Mouse (Mus musculus): ENCODE data around the gene Bend6. TPM values are rescaled to one million over a fixed set of nuclear protein-coding genes. Genes with fewer than 3 reads are reported as not detected.

Bend6 gene
- polyA plus RNA-seq, 1 experiment from 2014 or later, result 0.40 TPM

DNA sequence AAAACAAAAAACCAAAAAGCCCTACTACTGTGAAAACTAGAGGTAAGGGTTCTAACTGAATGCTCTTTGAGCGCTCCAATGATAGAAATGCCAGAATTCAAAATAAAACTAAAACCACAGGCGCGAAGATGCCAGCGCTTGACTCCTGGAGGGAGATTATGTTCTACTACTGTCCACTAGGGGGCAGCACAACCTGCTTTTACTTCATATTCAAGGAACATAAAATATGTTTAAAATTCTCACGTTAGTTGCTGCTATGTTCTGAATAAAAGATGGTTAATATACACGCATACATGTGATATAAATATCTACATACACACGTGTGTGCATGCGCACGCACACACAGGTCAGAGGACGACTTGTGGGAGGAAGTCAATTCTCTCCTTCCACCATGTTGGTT, 14.8 kb downstream of the Bend6 start:
- H3K4me2 ChIP-seq (replicated peaks; ENCODE audit: low read depth, low read length), result no peak overlapping the region
- no peaks in the 10 kb centered on the region; the same call in 1 of the 2 replicates for H3K4me1 ChIP-seq (ENCODE audit: insufficient read depth, low read length)
- no peak overlapping the region for H3K27ac ChIP-seq (ENCODE audit: low read length)
- no peak for ATAC-seq (ENCODE audit: low FRiP score, low TSS enrichment)
- no peaks in the 10 kb centered on the region for H3K9me3 ChIP-seq (ENCODE audit: low read length)
- no peak overlapping the region for H3K9ac ChIP-seq (replicated peaks; ENCODE audit: low read length)
- H3K4me3 ChIP-seq (ENCODE audit: low read length), result no peak overlapping the region
- no peaks in the 10 kb centered on the region for H3K27me3 ChIP-seq (ENCODE audit: insufficient read depth, low read length)
- 69% methylated on average over 10 of the region's 10 CpGs for WGBS
- no peaks in the 10 kb centered on the region for H3K36me3 ChIP-seq (ENCODE audit: insufficient read depth, low read length)

DNA sequence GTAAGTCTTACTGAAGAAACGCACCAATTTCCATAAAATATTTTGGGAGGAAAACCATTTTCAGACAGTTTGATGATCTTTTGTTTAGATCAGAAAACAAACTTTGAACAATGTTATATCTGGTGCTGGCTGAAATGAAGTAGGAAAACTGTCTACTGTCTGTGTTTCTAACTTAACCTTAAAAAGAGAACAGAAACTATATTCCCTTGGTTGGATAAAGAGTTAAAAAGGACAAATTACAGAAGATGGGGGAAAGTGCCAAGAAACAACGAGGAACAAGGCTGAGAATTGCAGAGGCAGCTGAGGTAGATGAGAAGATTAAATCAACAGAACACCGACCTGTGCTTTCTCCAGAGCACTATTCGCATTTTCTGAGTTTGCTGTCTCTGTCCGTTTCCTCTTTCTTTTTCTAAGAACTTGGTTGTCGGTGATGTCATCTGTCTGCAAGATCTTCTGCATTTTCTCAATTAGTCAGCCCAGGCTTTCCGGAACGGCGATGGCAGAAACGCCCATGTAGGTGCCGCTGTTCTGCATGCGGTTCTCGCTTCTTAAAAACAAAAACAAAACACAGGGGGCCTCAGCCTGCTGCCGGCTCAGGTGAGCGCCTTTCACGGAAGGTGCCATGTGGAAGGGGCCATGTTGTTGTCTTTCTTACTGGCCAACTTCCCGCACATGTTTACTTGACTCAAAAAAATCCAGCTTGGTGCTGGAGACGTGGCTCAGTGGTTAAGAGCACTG, 24.3 kb downstream of the Bend6 start:
- H3K4me2 ChIP-seq (replicated peaks; ENCODE audit: low read depth, low read length), result peak overlapping the region; percentile 48
- H3K36me3 ChIP-seq (ENCODE audit: insufficient read depth, low read length), result no peaks in the 10 kb centered on the region
- H3K27me3 ChIP-seq (ENCODE audit: insufficient read depth, low read length), result no peaks in the 10 kb centered on the region
- no peak for ATAC-seq (ENCODE audit: low FRiP score, low TSS enrichment)
- H3K27ac ChIP-seq (ENCODE audit: low read length), result no peak overlapping the region
- H3K9me3 ChIP-seq (ENCODE audit: low read length), result no peaks in the 10 kb centered on the region
- 22% methylated on average over 18 of the region's 18 CpGs for WGBS
- H3K4me1 ChIP-seq (ENCODE audit: insufficient read depth, low read length), result no peaks in the 10 kb centered on the region
- H3K4me3 ChIP-seq (ENCODE audit: low read length), result peak overlapping the region; percentile 27
- H3K9ac ChIP-seq (replicated peaks; ENCODE audit: low read length), result peak overlapping the region; percentile 15; the same call in 1 of the 2 replicates

DNA sequence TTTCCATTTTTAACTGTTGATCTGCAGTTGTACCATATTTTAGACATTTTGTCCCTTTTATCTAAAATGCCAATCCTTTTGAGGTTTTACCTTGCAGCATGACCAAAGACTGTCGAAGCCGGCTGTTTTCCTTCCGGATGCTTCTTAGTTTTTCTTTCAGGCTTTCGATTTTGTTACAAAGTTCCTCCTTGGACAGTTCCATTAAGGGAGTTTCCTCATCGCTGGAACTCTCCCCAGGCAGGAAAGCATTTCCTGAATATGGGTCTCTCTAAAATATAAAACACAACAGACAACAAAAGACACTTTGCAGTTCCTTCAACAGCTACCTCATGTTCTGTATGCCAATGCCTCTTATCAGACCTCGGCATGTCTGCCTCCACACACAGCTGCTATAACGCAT, 29.4 kb downstream of the Bend6 start:
- no peak for ATAC-seq (ENCODE audit: low FRiP score, low TSS enrichment)
- Histone ChIP-seq H3K4me2 (replicated peaks; ENCODE audit: low read depth, low read length) (no peak overlapping the region), H3K4me1 (ENCODE audit: insufficient read depth, low read length) (no peaks in the 10 kb centered on the region), H3K27me3 (ENCODE audit: insufficient read depth, low read length) (no peaks in the 10 kb centered on the region), H3K36me3 (ENCODE audit: insufficient read depth, low read length) (no peaks in the 10 kb centered on the region), H3K9ac (replicated peaks; ENCODE audit: low read length) (no peak overlapping the region), H3K27ac (ENCODE audit: low read length) (no peak overlapping the region), H3K9me3 (ENCODE audit: low read length) (no peaks in the 10 kb centered on the region), H3K4me3 (ENCODE audit: low read length) (no peak overlapping the region)
- WGBS, result 82% methylated on average over 7 of the region's 7 CpGs

DNA sequence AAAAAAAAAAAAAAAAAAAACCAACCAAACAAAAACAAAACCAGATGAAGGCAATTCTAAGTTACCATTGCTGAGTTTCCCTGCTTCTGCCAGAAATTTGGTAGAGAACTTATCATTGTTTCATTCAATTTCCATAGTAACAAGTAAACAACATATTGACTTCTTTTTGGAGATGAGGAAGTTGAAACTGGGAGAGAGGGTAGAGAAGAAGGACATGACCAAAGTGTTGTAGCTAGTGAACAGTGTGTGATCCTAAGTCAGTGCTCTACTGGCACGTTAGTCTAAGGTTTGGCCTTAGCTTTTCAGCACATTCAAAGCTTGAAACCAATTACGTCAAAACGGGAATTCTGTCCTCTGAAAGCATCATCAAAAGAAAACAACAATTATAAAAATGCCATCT, 31.2 kb downstream of the Bend6 start:
- no peak overlapping the region for H3K4me3 ChIP-seq (ENCODE audit: low read length)
- H3K27me3 ChIP-seq (ENCODE audit: insufficient read depth, low read length), result no peaks in the 10 kb centered on the region
- ATAC-seq (ENCODE audit: low FRiP score, low TSS enrichment), result no peak
- H3K36me3 ChIP-seq (ENCODE audit: insufficient read depth, low read length), result no peaks in the 10 kb centered on the region
- no peak overlapping the region for H3K27ac ChIP-seq (ENCODE audit: low read length)
- no peaks in the 10 kb centered on the region; the same call in 1 of the 2 replicates for H3K9me3 ChIP-seq (ENCODE audit: low read length)
- H3K4me2 ChIP-seq (replicated peaks; ENCODE audit: low read depth, low read length), result no peak overlapping the region
- H3K9ac ChIP-seq (replicated peaks; ENCODE audit: low read length), result no peak overlapping the region
- H3K4me1 ChIP-seq (ENCODE audit: insufficient read depth, low read length), result no peaks in the 10 kb centered on the region
- WGBS, result 85% methylated on average over 3 of the region's 3 CpGs

DNA sequence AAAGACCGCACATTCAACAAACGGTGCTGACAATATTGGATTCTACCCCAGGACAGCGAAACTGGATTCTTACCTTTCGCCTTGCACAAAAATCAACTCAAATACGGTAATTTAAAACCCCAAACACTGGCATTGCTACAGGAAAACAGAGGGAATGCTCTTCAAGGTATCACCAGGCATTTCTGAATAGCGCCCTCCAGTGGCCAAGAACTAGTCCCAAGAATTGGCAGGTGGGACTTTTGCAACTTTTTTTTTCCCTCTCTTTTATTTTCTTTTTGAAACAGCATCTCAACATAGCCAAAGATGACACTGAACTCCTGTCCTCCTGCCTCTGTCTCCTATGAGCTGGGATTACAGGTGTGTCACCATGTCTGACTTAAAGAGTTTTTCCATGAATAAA, 31.9 kb downstream of the Bend6 start:
- H3K27me3 ChIP-seq (ENCODE audit: insufficient read depth, low read length), result no peaks in the 10 kb centered on the region
- no peaks in the 10 kb centered on the region for H3K4me1 ChIP-seq (ENCODE audit: insufficient read depth, low read length)
- WGBS, result 53% methylated on average over 6 of the region's 6 CpGs
- no peak overlapping the region for H3K27ac ChIP-seq (ENCODE audit: low read length)
- no peaks in the 10 kb centered on the region; the same call in 1 of the 2 replicates for H3K9me3 ChIP-seq (ENCODE audit: low read length)
- H3K9ac ChIP-seq (replicated peaks; ENCODE audit: low read length), result no peak overlapping the region
- H3K4me2 ChIP-seq (replicated peaks; ENCODE audit: low read depth, low read length), result no peak overlapping the region
- no peak overlapping the region for H3K4me3 ChIP-seq (ENCODE audit: low read length)
- ATAC-seq (ENCODE audit: low FRiP score, low TSS enrichment), result no peak
- H3K36me3 ChIP-seq (ENCODE audit: insufficient read depth, low read length), result no peaks in the 10 kb centered on the region

DNA sequence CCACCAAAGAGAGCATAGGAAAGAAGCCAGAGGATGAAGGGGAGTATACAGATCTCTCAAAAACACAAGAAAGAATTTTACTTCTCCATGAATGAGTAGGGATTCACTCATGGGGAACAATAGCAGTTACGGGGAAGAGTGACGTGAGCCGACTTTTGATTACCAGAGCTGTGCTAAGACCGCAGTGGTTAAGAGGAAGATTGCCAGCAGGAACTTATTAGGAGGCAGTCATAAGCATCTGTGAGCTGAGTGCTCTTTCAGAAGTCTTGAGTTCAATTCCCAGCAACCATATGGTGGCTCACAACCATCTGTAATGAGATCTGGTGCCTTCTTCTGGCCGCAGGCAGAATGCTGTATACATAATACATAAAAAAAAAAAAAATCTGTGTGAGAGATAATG, 34.1 kb downstream of the Bend6 start:
- Histone ChIP-seq H3K27me3 (ENCODE audit: insufficient read depth, low read length) (no peaks in the 10 kb centered on the region), H3K27ac (ENCODE audit: low read length) (no peak overlapping the region), H3K4me1 (ENCODE audit: insufficient read depth, low read length) (no peaks in the 10 kb centered on the region), H3K36me3 (ENCODE audit: insufficient read depth, low read length) (no peaks in the 10 kb centered on the region), H3K4me3 (ENCODE audit: low read length) (no peak overlapping the region), H3K4me2 (replicated peaks; ENCODE audit: low read depth, low read length) (no peak overlapping the region), H3K9ac (replicated peaks; ENCODE audit: low read length) (no peak overlapping the region), H3K9me3 (ENCODE audit: low read length) (no peaks in the 10 kb centered on the region; the same call in 1 of the 2 replicates)
- ATAC-seq (ENCODE audit: low FRiP score, low TSS enrichment), result no peak
- WGBS, result 85% methylated on average over 5 of the region's 5 CpGs

DNA sequence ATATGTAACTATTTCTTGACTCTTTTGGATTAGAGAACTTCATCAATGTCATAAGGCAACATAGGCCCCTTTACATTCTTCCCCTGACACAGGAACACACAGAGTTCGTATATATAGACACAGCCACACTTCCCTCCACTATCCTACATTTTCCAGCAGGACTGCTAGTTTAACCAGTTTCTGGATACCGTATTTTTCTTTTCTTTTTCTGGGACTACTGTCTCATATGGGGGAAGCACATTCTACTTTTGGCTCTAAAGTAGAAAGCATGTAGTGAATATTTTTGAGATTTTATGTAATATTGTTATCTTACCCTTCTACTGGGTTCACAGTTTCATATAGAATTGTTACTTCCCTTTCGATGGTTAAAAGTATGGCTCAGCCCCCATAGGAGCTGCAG, 38.2 kb downstream of the Bend6 start:
- H3K4me3 ChIP-seq (ENCODE audit: low read length), result no peak overlapping the region
- H3K4me1 ChIP-seq (ENCODE audit: insufficient read depth, low read length), result no peaks in the 10 kb centered on the region
- H3K9ac ChIP-seq (replicated peaks; ENCODE audit: low read length), result no peak overlapping the region
- H3K9me3 ChIP-seq (ENCODE audit: low read length), result no peaks in the 10 kb centered on the region; the same call in 1 of the 2 replicates
- no peaks in the 10 kb centered on the region for H3K27me3 ChIP-seq (ENCODE audit: insufficient read depth, low read length)
- no peak overlapping the region for H3K4me2 ChIP-seq (replicated peaks; ENCODE audit: low read depth, low read length)
- no peak for ATAC-seq (ENCODE audit: low FRiP score, low TSS enrichment)
- 89% methylated on average over 3 of the region's 3 CpGs for WGBS
- H3K36me3 ChIP-seq (ENCODE audit: insufficient read depth, low read length), result no peaks in the 10 kb centered on the region
- H3K27ac ChIP-seq (ENCODE audit: low read length), result no peak overlapping the region

DNA sequence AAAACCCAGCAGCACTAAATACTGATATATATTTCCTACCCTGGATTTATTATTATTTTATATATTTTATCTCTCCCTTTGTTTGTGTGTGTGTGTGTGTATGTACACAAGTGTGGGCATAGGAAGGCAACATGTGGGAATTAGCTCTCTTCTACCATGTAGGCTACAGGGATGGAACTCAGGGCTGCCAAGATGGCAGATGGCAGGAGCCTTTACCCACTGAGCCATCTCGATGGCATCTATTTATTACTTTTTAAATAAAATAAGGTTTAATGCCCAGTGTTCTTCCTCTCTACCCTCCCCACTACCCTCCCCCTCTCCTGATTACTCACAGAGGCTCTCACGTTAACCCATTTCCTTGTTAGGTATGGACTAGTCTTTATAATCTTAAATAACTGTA, 38.6 kb downstream of the Bend6 start:
- Histone ChIP-seq H3K9ac (replicated peaks; ENCODE audit: low read length) (no peak overlapping the region), H3K27me3 (ENCODE audit: insufficient read depth, low read length) (no peaks in the 10 kb centered on the region), H3K9me3 (ENCODE audit: low read length) (no peaks in the 10 kb centered on the region; the same call in 1 of the 2 replicates), H3K36me3 (ENCODE audit: insufficient read depth, low read length) (no peaks in the 10 kb centered on the region), H3K4me1 (ENCODE audit: insufficient read depth, low read length) (no peaks in the 10 kb centered on the region), H3K27ac (ENCODE audit: low read length) (no peak overlapping the region), H3K4me3 (ENCODE audit: low read length) (no peak overlapping the region), H3K4me2 (replicated peaks; ENCODE audit: low read depth, low read length) (no peak overlapping the region)
- 93% methylated on average over 2 of the region's 2 CpGs for WGBS
- ATAC-seq (ENCODE audit: low FRiP score, low TSS enrichment), result no peak

DNA sequence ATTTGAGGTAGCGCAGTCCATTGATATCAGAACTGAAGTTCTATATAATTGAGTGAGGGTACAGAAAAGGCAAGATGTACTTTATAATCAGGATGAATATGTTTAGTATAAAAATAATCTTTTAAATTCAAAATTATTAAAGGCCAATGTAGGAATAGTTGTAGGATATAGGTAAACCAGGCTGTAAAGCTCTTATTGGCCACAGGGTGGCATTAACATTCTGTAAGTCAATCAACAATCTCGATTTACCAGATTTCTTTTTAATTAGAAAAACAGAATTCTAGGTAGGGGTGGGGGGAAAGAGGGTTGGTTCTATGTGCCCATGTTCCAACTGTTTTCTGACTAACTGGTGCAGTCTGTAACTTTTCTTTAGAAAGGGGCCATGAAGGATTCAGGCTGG, 60.8 kb downstream of the Bend6 start:
- Histone ChIP-seq H3K9ac (replicated peaks; ENCODE audit: low read length) (no peak overlapping the region), H3K9me3 (ENCODE audit: low read length) (peaks cover 3% of the 10 kb centered on the region; the same call in 1 of the 2 replicates), H3K4me1 (ENCODE audit: insufficient read depth, low read length) (no peaks in the 10 kb centered on the region), H3K4me2 (replicated peaks; ENCODE audit: low read depth, low read length) (no peak overlapping the region), H3K4me3 (ENCODE audit: low read length) (no peak overlapping the region), H3K27ac (ENCODE audit: low read length) (no peak overlapping the region), H3K36me3 (ENCODE audit: insufficient read depth, low read length) (no peaks in the 10 kb centered on the region), H3K27me3 (ENCODE audit: insufficient read depth, low read length) (no peaks in the 10 kb centered on the region)
- 92% methylated on average over 2 of the region's 2 CpGs for WGBS
- ATAC-seq (ENCODE audit: low FRiP score, low TSS enrichment), result no peak

DNA sequence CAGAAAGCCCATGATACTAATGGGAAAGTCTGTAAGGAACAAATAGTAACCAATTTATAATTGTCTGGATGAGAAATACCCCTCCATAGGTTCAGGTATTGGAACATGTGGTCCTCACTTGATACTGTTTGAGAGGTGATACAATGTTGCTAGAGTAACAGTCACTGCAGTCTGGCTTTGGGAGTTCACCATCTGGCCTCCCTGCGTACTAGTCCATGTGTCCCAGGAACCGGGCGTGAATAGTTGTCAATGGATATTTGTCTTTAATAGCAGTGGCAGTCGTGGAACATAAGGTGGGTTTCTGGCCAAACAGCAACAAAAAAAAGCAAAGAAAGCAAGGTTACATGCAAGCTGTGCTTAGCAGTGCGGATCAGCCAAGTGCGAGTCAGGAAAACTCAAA, 63.8 kb downstream of the Bend6 start:
- Histone ChIP-seq H3K9ac (replicated peaks; ENCODE audit: low read length) (no peak overlapping the region), H3K27ac (ENCODE audit: low read length) (no peak overlapping the region)
- WGBS, result 75% methylated on average over 6 of the region's 6 CpGs

More for the DNA sequence above, 63.8 kb downstream of the Bend6 start:
- H3K4me3 ChIP-seq (ENCODE audit: low read length), result no peak overlapping the region
- H3K27me3 ChIP-seq (ENCODE audit: insufficient read depth, low read length), result no peaks in the 10 kb centered on the region
- H3K4me2 ChIP-seq (replicated peaks; ENCODE audit: low read depth, low read length), result no peak overlapping the region
- no peak for ATAC-seq (ENCODE audit: low FRiP score, low TSS enrichment)
- no peaks in the 10 kb centered on the region for H3K36me3 ChIP-seq (ENCODE audit: insufficient read depth, low read length)
- peaks cover 3% of the 10 kb centered on the region; the same call in 1 of the 2 replicates for H3K9me3 ChIP-seq (ENCODE audit: low read length)
- H3K4me1 ChIP-seq (ENCODE audit: insufficient read depth, low read length), result no peaks in the 10 kb centered on the region

All from kidney, embryonic 16.5 days (tissue).